Mouse (Mus musculus) megakaryocyte, embryonic 14.5 days (primary cell): ENCODE measurements around the gene Abt1.

Experiments used
- FLI1 ChIP-seq: IDR thresholded peaks from 2 replicates; pipeline ENCODE4 v1.6.1; 2012; ENCODE audit warnings: low read length, inconsistent platforms, mixed read lengths
- GATA1 ChIP-seq: IDR thresholded peaks from 3 replicates; pipeline ENCODE4 v1.6.1; 2012; ENCODE audit warnings: mixed read lengths, low read length, inconsistent platforms, borderline replicate concordance

DNA sequence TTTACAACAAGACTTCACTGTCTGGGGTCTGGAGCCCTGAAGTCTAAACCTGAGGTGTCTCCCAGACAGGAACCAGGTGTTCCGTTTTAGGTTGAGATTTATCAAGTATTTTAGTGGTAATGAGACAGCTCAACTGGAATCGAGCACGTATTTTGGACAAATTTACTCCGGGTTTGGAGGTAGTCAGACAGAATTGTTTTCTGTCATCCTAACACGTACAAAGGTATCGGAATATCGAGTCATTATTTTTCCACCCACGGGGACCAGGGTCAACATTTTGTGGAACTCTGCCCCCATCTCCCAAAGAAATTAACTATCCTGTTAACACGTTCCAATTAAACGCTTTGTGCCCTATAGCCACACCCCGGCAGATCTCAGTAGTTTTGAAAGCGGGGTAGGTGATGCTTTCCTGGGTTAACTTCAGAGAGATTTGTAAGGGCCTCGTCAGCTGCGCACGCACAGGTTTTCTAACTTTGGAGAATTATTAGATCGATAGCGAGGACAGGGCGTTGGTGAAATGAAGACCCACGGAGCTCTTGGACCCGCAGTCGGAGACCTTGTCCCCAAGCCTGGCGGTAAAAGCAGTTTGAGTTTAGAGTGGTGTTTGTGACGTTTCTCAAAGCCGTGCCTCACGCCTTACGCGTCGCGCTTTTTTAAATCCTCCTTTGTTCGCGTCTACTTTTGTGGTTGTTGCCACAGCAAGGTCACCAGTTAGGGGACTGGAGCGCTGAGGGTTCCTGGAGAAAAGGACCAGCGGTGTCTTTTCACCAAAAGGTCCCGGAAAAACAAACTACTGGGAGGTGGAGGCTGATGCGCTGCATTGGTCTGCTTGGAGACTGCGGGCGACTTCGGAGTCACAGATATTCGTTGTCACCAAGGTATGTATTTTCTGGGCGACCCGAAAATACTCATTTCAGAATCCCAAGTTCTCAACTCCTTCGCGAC lies 28.1 kb downstream of the Abt1 start:
- TF ChIP-seq FLI1 (no peak), GATA1 (no peak)
